Mouse (Mus musculus) ES-E14 (cell line): ENCODE data around the gene Ldhb.

Source experiments
- ZC3H11A ChIP-seq: IDR thresholded peaks from 2 replicates; pipeline ENCODE4 v1.6.1; 2012; ENCODE audit warnings: low read depth, mild to moderate bottlenecking, inconsistent platforms, low read length, borderline replicate concordance
- ZNF384 ChIP-seq: IDR thresholded peaks from 2 replicates; pipeline ENCODE4 v1.6.1; 2012; ENCODE audit warnings: low read depth, low read length, inconsistent platforms

DNA sequence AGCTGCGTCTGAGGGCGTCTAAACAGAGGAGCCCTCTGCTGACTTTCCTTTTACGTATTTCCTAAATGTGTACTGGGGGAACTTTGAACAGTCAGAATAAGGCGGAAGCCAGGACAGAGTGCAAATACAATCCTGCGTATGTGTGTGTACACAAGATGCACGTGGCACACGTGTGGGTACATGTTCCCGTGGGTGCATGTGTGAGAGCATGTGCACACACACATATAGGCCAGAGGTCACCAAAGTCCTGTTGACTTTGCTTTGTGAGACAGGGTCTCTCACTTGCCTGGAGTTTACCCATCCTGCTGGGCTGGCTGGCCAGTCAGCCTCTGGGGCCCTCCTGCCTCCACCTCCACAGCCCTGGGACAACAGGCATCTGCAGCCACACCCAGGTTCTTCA lies 36.6 kb downstream of the Ldhb start:
- TF ChIP-seq ZC3H11A (no peak), ZNF384 (no peak)
